Mouse (Mus musculus): ENCODE data around the gene Slc6a6. TPM values are rescaled to one million over a fixed set of nuclear protein-coding genes. Genes with fewer than 3 reads are reported as not detected.
A peak's percentile ranks its signal among the peaks of the same experiment; 100 is the strongest.

Slc6a6 gene
- polyA plus RNA-seq (2014; fragmentation: Nextera tagmentation; extraction: Ambion mirVana), result 46.6 and 64.0 TPM in 2 replicates

- ATAC-seq (ENCODE audit: low FRiP score), result peak; percentile 91
- peaks cover 10% of the 10 kb centered on the region for H3K4me1 ChIP-seq (replicated peaks; ENCODE audit: control insufficient read depth, insufficient read depth, low read length)
- H3K9ac ChIP-seq (ENCODE audit: low read depth, low read length), result peak within 1 kb of the TSS; percentile 93
- H3K36me3 ChIP-seq (ENCODE audit: control insufficient read depth, insufficient read depth, low read length), result no peaks in the 10 kb centered on the region
- WGBS, result under 1% methylated on average over 47 of the region's 69 CpGs
- no peaks in the 10 kb centered on the region for H3K9me3 ChIP-seq (ENCODE audit: control insufficient read depth, low read length)
- H3K4me3 ChIP-seq (ENCODE audit: low read depth, low read length), result peak within 1 kb of the TSS; percentile 86
- H3K27me3 ChIP-seq (ENCODE audit: control insufficient read depth, insufficient read depth, low read length), result no peaks in the 10 kb centered on the region
- H3K4me2 ChIP-seq (replicated peaks; ENCODE audit: low read depth, low read length), result peak within 1 kb of the TSS; percentile 69
- DNase-seq (ENCODE audit: low spot score), result peak; percentile 97
- H3K27ac ChIP-seq (ENCODE audit: low read depth, low read length), result peak within 1 kb of the TSS; percentile 96
Measured at GRCm38 (mm10) chr6:91683602-91684473, at the start of gene Slc6a6. TSS of gene Slc6a6 (plus strand) at chr6:91684053.

- Histone ChIP-seq H3K27ac (ENCODE audit: low read depth, low read length) (no peak overlapping the region), H3K4me1 (replicated peaks; ENCODE audit: control insufficient read depth, insufficient read depth, low read length) (no peaks in the 10 kb centered on the region), H3K4me2 (replicated peaks; ENCODE audit: low read depth, low read length) (no peak overlapping the region), H3K27me3 (ENCODE audit: control insufficient read depth, insufficient read depth, low read length) (no peaks in the 10 kb centered on the region), H3K9ac (ENCODE audit: low read depth, low read length) (no peak overlapping the region), H3K36me3 (ENCODE audit: control insufficient read depth, insufficient read depth, low read length) (no peaks in the 10 kb centered on the region), H3K9me3 (ENCODE audit: control insufficient read depth, low read length) (no peaks in the 10 kb centered on the region), H3K4me3 (ENCODE audit: low read depth, low read length) (no peak overlapping the region)
- no peak for DNase-seq (ENCODE audit: low spot score)
- WGBS, result 70% methylated on average over 2 of the region's 2 CpGs
- no peak for ATAC-seq (ENCODE audit: low FRiP score)
Measured at GRCm38 (mm10) chr6:91634417-91634816, 49.4 kb upstream of the Slc6a6 start.

GRCm38 (mm10) chr6:91634876-91635275 is 49.0 kb upstream of the Slc6a6 start:
- H3K27me3 ChIP-seq (ENCODE audit: control insufficient read depth, insufficient read depth, low read length), result no peaks in the 10 kb centered on the region
- H3K36me3 ChIP-seq (ENCODE audit: control insufficient read depth, insufficient read depth, low read length), result no peaks in the 10 kb centered on the region
- H3K9me3 ChIP-seq (ENCODE audit: control insufficient read depth, low read length), result no peaks in the 10 kb centered on the region
- H3K4me2 ChIP-seq (replicated peaks; ENCODE audit: low read depth, low read length), result no peak overlapping the region
- no peak overlapping the region for H3K4me3 ChIP-seq (ENCODE audit: low read depth, low read length)
- ATAC-seq (ENCODE audit: low FRiP score) (no peak), DNase-seq (ENCODE audit: low spot score) (no peak)
- 68% methylated on average over 2 of the region's 2 CpGs for WGBS
- H3K4me1 ChIP-seq (replicated peaks; ENCODE audit: control insufficient read depth, insufficient read depth, low read length), result no peaks in the 10 kb centered on the region
- H3K27ac ChIP-seq (ENCODE audit: low read depth, low read length), result no peak overlapping the region
- no peak overlapping the region for H3K9ac ChIP-seq (ENCODE audit: low read depth, low read length)

GRCm38 (mm10) chr6:91638204-91638995 is 45.5 kb upstream of the Slc6a6 start:
- no peaks in the 10 kb centered on the region for H3K36me3 ChIP-seq (ENCODE audit: control insufficient read depth, insufficient read depth, low read length)
- WGBS, result 35% methylated on average over 9 of the region's 9 CpGs
- no peak overlapping the region for H3K4me2 ChIP-seq (replicated peaks; ENCODE audit: low read depth, low read length)
- no peak for ATAC-seq (ENCODE audit: low FRiP score)
- no peak overlapping the region for H3K9ac ChIP-seq (ENCODE audit: low read depth, low read length)
- H3K4me3 ChIP-seq (ENCODE audit: low read depth, low read length), result no peak overlapping the region
- H3K4me1 ChIP-seq (replicated peaks; ENCODE audit: control insufficient read depth, insufficient read depth, low read length), result no peaks in the 10 kb centered on the region
- no peaks in the 10 kb centered on the region for H3K27me3 ChIP-seq (ENCODE audit: control insufficient read depth, insufficient read depth, low read length)
- no peak overlapping the region for H3K27ac ChIP-seq (ENCODE audit: low read depth, low read length)
- H3K9me3 ChIP-seq (ENCODE audit: control insufficient read depth, low read length), result no peaks in the 10 kb centered on the region
- no peak for DNase-seq (ENCODE audit: low spot score)

- Histone ChIP-seq H3K4me3 (ENCODE audit: low read depth, low read length) (no peak overlapping the region), H3K4me2 (replicated peaks; ENCODE audit: low read depth, low read length) (no peak overlapping the region), H3K27me3 (ENCODE audit: control insufficient read depth, insufficient read depth, low read length) (no peaks in the 10 kb centered on the region), H3K9ac (ENCODE audit: low read depth, low read length) (no peak overlapping the region), H3K4me1 (replicated peaks; ENCODE audit: control insufficient read depth, insufficient read depth, low read length) (no peaks in the 10 kb centered on the region), H3K36me3 (ENCODE audit: control insufficient read depth, insufficient read depth, low read length) (no peaks in the 10 kb centered on the region), H3K9me3 (ENCODE audit: control insufficient read depth, low read length) (no peaks in the 10 kb centered on the region), H3K27ac (ENCODE audit: low read depth, low read length) (no peak overlapping the region)
- 92% methylated on average over 5 of the region's 5 CpGs for WGBS
- ATAC-seq (ENCODE audit: low FRiP score) (no peak), DNase-seq (ENCODE audit: low spot score) (no peak)
Measured at GRCm38 (mm10) chr6:91643011-91643410, 40.8 kb upstream of the Slc6a6 start.

GRCm38 (mm10) chr6:91643416-91643921 is 40.4 kb upstream of the Slc6a6 start:
- Histone ChIP-seq H3K27me3 (ENCODE audit: control insufficient read depth, insufficient read depth, low read length) (no peaks in the 10 kb centered on the region), H3K9ac (ENCODE audit: low read depth, low read length) (no peak overlapping the region), H3K27ac (ENCODE audit: low read depth, low read length) (no peak overlapping the region), H3K9me3 (ENCODE audit: control insufficient read depth, low read length) (no peaks in the 10 kb centered on the region), H3K4me2 (replicated peaks; ENCODE audit: low read depth, low read length) (no peak overlapping the region), H3K4me1 (replicated peaks; ENCODE audit: control insufficient read depth, insufficient read depth, low read length) (no peaks in the 10 kb centered on the region), H3K36me3 (ENCODE audit: control insufficient read depth, insufficient read depth, low read length) (no peaks in the 10 kb centered on the region), H3K4me3 (ENCODE audit: low read depth, low read length) (no peak overlapping the region)
- WGBS, result 94% methylated on average over 2 of the region's 2 CpGs
- DNase-seq (ENCODE audit: low spot score) (no peak), ATAC-seq (ENCODE audit: low FRiP score) (no peak)

GRCm38 (mm10) chr6:91646019-91646418 is 37.8 kb upstream of the Slc6a6 start:
- no peaks in the 10 kb centered on the region for H3K27me3 ChIP-seq (ENCODE audit: control insufficient read depth, insufficient read depth, low read length)
- no peaks in the 10 kb centered on the region for H3K9me3 ChIP-seq (ENCODE audit: control insufficient read depth, low read length)
- no peak overlapping the region for H3K9ac ChIP-seq (ENCODE audit: low read depth, low read length)
- no peak overlapping the region for H3K4me3 ChIP-seq (ENCODE audit: low read depth, low read length)
- ATAC-seq (ENCODE audit: low FRiP score), result no peak
- no peak for DNase-seq (ENCODE audit: low spot score)
- no peaks in the 10 kb centered on the region for H3K36me3 ChIP-seq (ENCODE audit: control insufficient read depth, insufficient read depth, low read length)
- H3K4me1 ChIP-seq (replicated peaks; ENCODE audit: control insufficient read depth, insufficient read depth, low read length), result no peaks in the 10 kb centered on the region
- no peak overlapping the region for H3K4me2 ChIP-seq (replicated peaks; ENCODE audit: low read depth, low read length)
- H3K27ac ChIP-seq (ENCODE audit: low read depth, low read length), result no peak overlapping the region
- WGBS, result 73% methylated on average over 10 of the region's 10 CpGs

- H3K36me3 ChIP-seq (ENCODE audit: control insufficient read depth, insufficient read depth, low read length), result no peaks in the 10 kb centered on the region
- no peak overlapping the region for H3K27ac ChIP-seq (ENCODE audit: low read depth, low read length)
- H3K27me3 ChIP-seq (ENCODE audit: control insufficient read depth, insufficient read depth, low read length), result no peaks in the 10 kb centered on the region
- no peaks in the 10 kb centered on the region for H3K4me1 ChIP-seq (replicated peaks; ENCODE audit: control insufficient read depth, insufficient read depth, low read length)
- DNase-seq (ENCODE audit: low spot score) (no peak), ATAC-seq (ENCODE audit: low FRiP score) (no peak)
- no peak overlapping the region for H3K9ac ChIP-seq (ENCODE audit: low read depth, low read length)
- H3K9me3 ChIP-seq (ENCODE audit: control insufficient read depth, low read length), result no peaks in the 10 kb centered on the region
- no peak overlapping the region for H3K4me2 ChIP-seq (replicated peaks; ENCODE audit: low read depth, low read length)
- H3K4me3 ChIP-seq (ENCODE audit: low read depth, low read length), result no peak overlapping the region
- 66% methylated on average over 4 of the region's 4 CpGs for WGBS
Measured at GRCm38 (mm10) chr6:91646822-91647221, 37.0 kb upstream of the Slc6a6 start.
